Mouse (Mus musculus) frontal cortex, postnatal 36 days (tissue): ENCODE results near the gene Cass4.

Experiments used
- DNase-seq, 2 experiments: peaks; one replicate each; pipeline ENCODE4 v3.0.0; 2022; ENCODE audit warnings: low spot score in 2 of 2

Gene Cass4

GRCm38 (mm10) chr2:172393391-172394051 lies at the start of gene Cass4:
Gene Cass4 (plus strand): TSS chr2:172393794.
- DNase-seq: no peak

- no peak for DNase-seq
Measured at GRCm38 (mm10) chr2:172344669-172345068, 48.9 kb upstream of the Cass4 start.

GRCm38 (mm10) chr2:172345258-172345738 lies 48.3 kb upstream of the Cass4 start, which contains the start of gene Fam210b:
Gene Fam210b (plus strand): TSS chr2:172345565.
- peak; percentile 90 to 95 for DNase-seq

GRCm38 (mm10) chr2:172346034-172346929 lies 47.3 kb upstream of the Cass4 start:
- DNase-seq: peak; percentile 18 to 19

GRCm38 (mm10) chr2:172346933-172347611 lies 46.5 kb upstream of the Cass4 start:
- no peak for DNase-seq

- peak in 1 of 2 experiments; percentile 24 for DNase-seq
Measured at GRCm38 (mm10) chr2:172348297-172348950, 45.2 kb upstream of the Cass4 start.

GRCm38 (mm10) chr2:172349776-172350175 lies 43.8 kb upstream of the Cass4 start:
- no peak for DNase-seq

GRCm38 (mm10) chr2:172350773-172351172 lies 42.8 kb upstream of the Cass4 start:
- DNase-seq: no peak

- no peak for DNase-seq
Measured at GRCm38 (mm10) chr2:172353218-172353617, 40.4 kb upstream of the Cass4 start.

GRCm38 (mm10) chr2:172354761-172355160 lies 38.8 kb upstream of the Cass4 start:
- DNase-seq: no peak

GRCm38 (mm10) chr2:172355833-172356232 lies 37.8 kb upstream of the Cass4 start:
- DNase-seq: no peak

GRCm38 (mm10) chr2:172363176-172363575 lies 30.4 kb upstream of the Cass4 start:
- no peak for DNase-seq

- DNase-seq: peak; percentile 96 to 97
Measured at GRCm38 (mm10) chr2:172370411-172371223, 23.0 kb upstream of the Cass4 start, which contains the start of the genes Aurka and Cstf1. Gene Aurka (minus strand): TSS chr2:172370535. Gene Cstf1 (plus strand): TSS chr2:172370681.

GRCm38 (mm10) chr2:172371258-172371657 lies 22.3 kb upstream of the Cass4 start:
- DNase-seq: no peak

GRCm38 (mm10) chr2:172376551-172376950 lies 17.0 kb upstream of the Cass4 start:
- no peak for DNase-seq

GRCm38 (mm10) chr2:172376999-172377515 lies 16.5 kb upstream of the Cass4 start:
- no peak for DNase-seq

GRCm38 (mm10) chr2:172378332-172378731 lies 15.3 kb upstream of the Cass4 start:
- peak in 1 of 2 experiments; percentile 46 for DNase-seq

GRCm38 (mm10) chr2:172380513-172380912 lies 13.1 kb upstream of the Cass4 start:
- DNase-seq: no peak

GRCm38 (mm10) chr2:172381341-172381740 lies 12.3 kb upstream of the Cass4 start:
- DNase-seq: no peak

GRCm38 (mm10) chr2:172381898-172382297 lies 11.7 kb upstream of the Cass4 start:
- no peak for DNase-seq
